Mouse (Mus musculus) layer of hippocampus, adult 9-10 months (tissue): ENCODE data around the gene Rnf145.

Experiments
- DNase-seq: peaks from one replicate; pipeline ENCODE4 v3.0.0; 2022; ENCODE audit warnings: low spot score

The Rnf145 gene

GRCm38 (mm10) chr11:44518281-44519095 lies at the start of gene Rnf145:
Gene Rnf145 (plus strand): TSS chr11:44518964.
- peak; percentile 54 for DNase-seq

GRCm38 (mm10) chr11:44469646-44470431 lies 48.9 kb upstream of the Rnf145 start:
- no peak for DNase-seq

GRCm38 (mm10) chr11:44470432-44471336 lies 48.1 kb upstream of the Rnf145 start, which contains the start of gene Ublcp1:
Gene Ublcp1 (minus strand): TSS chr11:44470498.
- DNase-seq, result peak; percentile 68

GRCm38 (mm10) chr11:44471337-44471995 lies 47.3 kb upstream of the Rnf145 start:
- no peak for DNase-seq

GRCm38 (mm10) chr11:44475467-44475866 lies 43.3 kb upstream of the Rnf145 start:
- no peak for DNase-seq

GRCm38 (mm10) chr11:44476445-44476844 lies 42.3 kb upstream of the Rnf145 start:
- DNase-seq, result no peak

GRCm38 (mm10) chr11:44478382-44478781 lies 40.4 kb upstream of the Rnf145 start:
- DNase-seq, result no peak

GRCm38 (mm10) chr11:44480246-44480645 lies 38.5 kb upstream of the Rnf145 start:
- no peak for DNase-seq

- DNase-seq, result no peak
Measured at GRCm38 (mm10) chr11:44485089-44485736, 33.6 kb upstream of the Rnf145 start.

GRCm38 (mm10) chr11:44489117-44489516 lies 29.6 kb upstream of the Rnf145 start:
- no peak for DNase-seq

GRCm38 (mm10) chr11:44494643-44495323 lies 24.0 kb upstream of the Rnf145 start:
- DNase-seq, result no peak

GRCm38 (mm10) chr11:44496217-44496616 lies 22.5 kb upstream of the Rnf145 start:
- DNase-seq, result no peak

GRCm38 (mm10) chr11:44498412-44499272 lies 20.1 kb upstream of the Rnf145 start:
- DNase-seq, result no peak

GRCm38 (mm10) chr11:44500966-44501365 lies 17.8 kb upstream of the Rnf145 start:
- no peak for DNase-seq

- DNase-seq, result no peak
Measured at GRCm38 (mm10) chr11:44501477-44501876, 17.3 kb upstream of the Rnf145 start.

GRCm38 (mm10) chr11:44502931-44503330 lies 15.8 kb upstream of the Rnf145 start:
- no peak for DNase-seq

GRCm38 (mm10) chr11:44504146-44504545 lies 14.6 kb upstream of the Rnf145 start:
- DNase-seq, result no peak

GRCm38 (mm10) chr11:44504761-44505160 lies 14.0 kb upstream of the Rnf145 start:
- no peak for DNase-seq

- no peak for DNase-seq
Measured at GRCm38 (mm10) chr11:44508876-44509275, 9.9 kb upstream of the Rnf145 start.
